Mouse (Mus musculus) Patski (cell line): ENCODE measurements at regions not wholly inside any gene's neighbourhood (a gene's known extent, or its start where the extent isn't known, plus 50 kb on each side); places are given as distances from the start of the nearest gene placed in this dataset.

Experiments used
- ATAC-seq: fragments of 100-300 bp; one replicate; pipeline ENCODE4 v1.8.0; 2021
- CTCF ChIA-PET: fragments of 350-600 bp; sonication (Branson Sonifier 250); formaldehyde crosslinking; loops from one replicate; lab custom pipeline; 2022; ENCODE audit warnings: inconsistent platforms; lab: Charles Lee
- POLR2A ChIA-PET: fragments of 350-600 bp; sonication (Branson Sonifier 250); formaldehyde crosslinking; loops from one replicate; lab custom pipeline; 2022; ENCODE audit warnings: antibody characterized with exemption, inconsistent platforms; lab: Charles Lee
- DNase-seq: peaks from one replicate; pipeline ENCODE4 v3.0.0-alpha.2; 2011; ENCODE audit warnings: low read depth, low spot score
- H3K27me3 ChIP-seq: fragments of 371-371 bp; one replicate; pipeline ENCODE4 v1.5.1; 2021
- CTCF ChIP-seq: fragments of 100-300 bp; IDR thresholded peaks from one replicate; pipeline ENCODE4 v1.5.1; 2021
- in situ Hi-C: fragments of 300-500 bp; cut with MboI; formaldehyde crosslinking; loops from 3 replicates; pipeline ENCODE4 v1.11.1; 2018; ENCODE audit warnings: low pct_unique_long_range_greater_than_20kb, mixed read lengths

DNA sequence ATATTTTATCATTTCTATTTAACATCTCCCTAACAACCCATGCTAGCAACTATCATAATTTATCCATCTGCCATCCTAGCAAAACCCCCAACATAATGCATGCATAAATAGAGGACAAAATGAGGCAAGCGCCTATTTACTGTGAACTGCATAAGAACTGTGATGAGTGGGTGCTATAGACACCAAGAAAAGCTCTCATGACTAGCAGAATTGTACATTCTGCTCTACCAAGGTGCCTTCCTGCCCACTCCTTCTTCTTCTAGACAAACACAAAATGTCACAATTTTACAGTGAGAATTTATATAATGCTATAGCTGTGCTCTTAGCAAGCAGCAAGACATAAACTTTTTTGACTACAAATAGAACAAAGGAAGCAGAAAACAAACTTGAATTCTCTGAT is 305.9 kb downstream of the Brinp1 start:
- TF ChIP-seq CTCF, result no peak
- H3K27me3 ChIP-seq, result no peaks in the 10 kb centered on the region
- DNase-seq, result no peak
- POLR2A ChIA-PET, result no interaction called here
- no peak for ATAC-seq
- in situ Hi-C loops, result no loop called here
- CTCF ChIA-PET, result no interaction called here

DNA sequence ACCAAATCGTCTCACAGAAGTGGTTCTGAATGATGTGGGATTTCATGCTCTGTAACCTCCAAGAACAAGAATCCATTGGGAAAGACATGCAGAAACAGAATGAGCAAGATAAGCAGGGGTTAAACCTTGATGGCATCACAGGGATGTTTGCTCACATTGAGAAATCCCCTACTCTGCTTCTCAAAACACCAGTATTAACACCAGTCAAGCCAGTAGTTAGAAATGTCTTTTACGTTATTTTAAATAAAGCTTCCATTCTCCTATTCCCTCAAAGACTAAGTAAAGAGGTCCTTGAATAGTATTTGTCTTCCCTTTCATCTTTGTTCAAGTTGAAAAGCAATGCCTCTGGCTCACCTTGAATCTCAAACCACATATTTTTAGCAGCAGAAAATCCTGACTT is 320.9 kb downstream of the Brinp1 start:
- POLR2A ChIA-PET, result no interaction called here
- in situ Hi-C loops, result no loop called here
- CTCF ChIA-PET, result no interaction called here
- no peaks in the 10 kb centered on the region for H3K27me3 ChIP-seq
- TF ChIP-seq CTCF, result no peak
- ATAC-seq, result no peak
- DNase-seq, result no peak

- in situ Hi-C loops, result no loop called here
- ChIA-PET CTCF (interaction anchor here (1.4 kb wide), 1 partner anchor 28 kb away, joined by 4 read pairs; no protein-coding TSS in a partner anchor), POLR2A (no interaction called here)
Measured at GRCm38 (mm10) chr4:68624025-68624342, 330.2 kb downstream of the Brinp1 start.

DNA sequence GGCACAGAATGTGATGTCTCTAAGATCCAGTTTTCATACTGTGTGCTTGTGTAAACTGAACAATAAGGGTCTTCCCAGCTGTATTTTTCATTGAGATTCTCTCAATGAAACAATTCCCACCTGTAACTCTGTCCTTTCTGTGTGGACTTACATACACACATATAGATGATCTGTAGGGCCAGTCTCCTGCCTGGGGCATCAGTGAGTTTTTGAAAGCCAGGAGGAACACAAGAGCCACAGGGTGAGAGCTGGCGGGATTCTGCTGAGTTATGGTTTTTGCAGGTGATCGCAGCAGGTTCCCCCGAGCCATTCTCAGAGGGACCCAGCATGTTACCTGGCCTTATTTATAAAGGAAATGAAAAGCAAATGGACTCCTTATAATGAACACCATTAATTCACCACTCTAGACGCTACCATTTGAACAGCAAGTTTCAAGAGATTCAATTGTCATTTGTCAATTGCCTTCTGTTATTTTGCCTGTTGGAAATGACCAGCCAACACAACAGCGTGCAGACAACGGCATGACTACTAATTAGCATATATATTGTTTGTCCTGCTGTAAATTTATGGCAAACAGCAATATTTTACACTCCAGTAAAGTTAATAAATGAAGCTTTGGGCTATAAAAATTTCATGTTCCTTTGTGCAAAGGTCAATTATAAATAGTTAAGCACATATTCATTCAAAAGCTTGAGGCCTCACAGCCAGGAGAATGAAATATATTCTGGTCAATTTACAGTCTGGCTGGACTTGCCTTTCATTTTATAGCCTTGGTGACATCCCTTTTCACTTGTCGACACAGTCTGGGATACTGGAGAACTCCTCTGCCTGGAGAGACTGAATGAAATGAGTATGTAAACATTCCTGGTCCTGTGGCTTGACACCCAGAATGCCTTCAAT is 330.8 kb downstream of the Brinp1 start:
- in situ Hi-C loops, result no loop called here
- no peak for DNase-seq
- ChIA-PET POLR2A (interaction anchor here (0.7 kb wide), 1 partner anchor 1646 kb away, joined by 3 read pairs; no protein-coding TSS in a partner anchor), CTCF (interaction anchor here (1.4 kb wide), 1 partner anchor 27 kb away, joined by 4 read pairs; no protein-coding TSS in a partner anchor)
- H3K27me3 ChIP-seq, result no peaks in the 10 kb centered on the region
- no peak for ATAC-seq
- TF ChIP-seq CTCF, result no peak

More at GRCm38 (mm10) chr4:68624025-68624342, 330.2 kb downstream of the Brinp1 start:
- H3K27me3 ChIP-seq, result no peaks in the 10 kb centered on the region
- DNase-seq (no peak), ATAC-seq (no peak)
- no peak for TF ChIP-seq CTCF

DNA sequence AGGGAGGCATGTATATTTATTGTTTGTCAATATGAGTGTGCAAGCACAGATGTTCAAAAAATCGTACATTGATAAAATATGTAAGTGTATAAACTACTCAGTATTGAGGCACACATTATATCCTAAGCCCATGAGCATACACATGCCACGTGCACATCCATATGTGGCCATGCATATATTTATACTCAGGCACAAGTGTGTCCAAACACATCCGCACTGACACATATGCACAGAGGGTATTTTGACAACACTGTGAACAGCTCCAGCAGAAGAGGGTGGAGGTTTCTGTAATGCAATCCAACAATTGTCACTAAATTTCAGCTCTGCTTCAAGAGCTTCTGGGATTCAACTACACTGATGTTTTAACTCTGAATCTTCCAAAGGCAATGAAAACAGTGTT is 333.6 kb downstream of the Brinp1 start:
- no peaks in the 10 kb centered on the region for H3K27me3 ChIP-seq
- ChIA-PET POLR2A (no interaction called here), CTCF (no interaction called here)
- no peak for DNase-seq
- no peak for ATAC-seq
- TF ChIP-seq CTCF, result no peak
- in situ Hi-C loops, result no loop called here

- no peaks in the 10 kb centered on the region for H3K27me3 ChIP-seq
- CTCF ChIA-PET, result no interaction called here
- no peak for TF ChIP-seq CTCF
- ATAC-seq, result no peak
- in situ Hi-C loops, result no loop called here
- no peak for DNase-seq
- POLR2A ChIA-PET, result no interaction called here
Measured at GRCm38 (mm10) chr4:68615706-68616397, 338.3 kb downstream of the Brinp1 start.

GRCm38 (mm10) chr4:68612263-68613012 is 341.8 kb downstream of the Brinp1 start:
- in situ Hi-C loops, result no loop called here
- no peaks in the 10 kb centered on the region for H3K27me3 ChIP-seq
- no peak for ATAC-seq
- CTCF ChIA-PET, result no interaction called here
- TF ChIP-seq CTCF, result no peak
- no peak for DNase-seq
- POLR2A ChIA-PET, result no interaction called here

GRCm38 (mm10) chr4:68595256-68595655 is 358.9 kb downstream of the Brinp1 start:
- DNase-seq, result no peak
- in situ Hi-C loops, result no loop called here
- no peak for TF ChIP-seq CTCF
- CTCF ChIA-PET, result no interaction called here
- POLR2A ChIA-PET, result no interaction called here
- H3K27me3 ChIP-seq, result no peaks in the 10 kb centered on the region
- ATAC-seq, result no peak

DNA sequence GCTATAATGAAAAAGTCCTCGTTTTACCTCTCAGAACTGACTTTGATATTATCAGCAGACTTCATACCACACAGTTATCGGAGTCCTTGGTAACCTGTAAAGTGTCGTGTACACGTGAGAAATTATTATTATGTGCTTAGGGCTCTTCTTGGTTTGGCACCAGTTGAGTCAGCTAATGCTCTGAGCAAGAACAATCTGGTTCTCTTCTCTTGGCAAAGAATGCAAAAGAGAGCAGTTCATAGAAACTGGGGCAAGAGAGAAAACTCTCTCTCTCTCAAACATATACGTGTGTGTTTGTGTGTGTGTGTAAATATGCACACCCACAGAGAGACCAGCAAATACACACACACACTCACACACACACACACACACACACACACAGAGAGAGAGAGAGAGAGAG is 378.8 kb downstream of the Brinp1 start:
- no peak for TF ChIP-seq CTCF
- no peak for DNase-seq
- in situ Hi-C loops, result no loop called here
- ChIA-PET POLR2A (no interaction called here), CTCF (no interaction called here)
- no peak for ATAC-seq
- no peaks in the 10 kb centered on the region for H3K27me3 ChIP-seq

DNA sequence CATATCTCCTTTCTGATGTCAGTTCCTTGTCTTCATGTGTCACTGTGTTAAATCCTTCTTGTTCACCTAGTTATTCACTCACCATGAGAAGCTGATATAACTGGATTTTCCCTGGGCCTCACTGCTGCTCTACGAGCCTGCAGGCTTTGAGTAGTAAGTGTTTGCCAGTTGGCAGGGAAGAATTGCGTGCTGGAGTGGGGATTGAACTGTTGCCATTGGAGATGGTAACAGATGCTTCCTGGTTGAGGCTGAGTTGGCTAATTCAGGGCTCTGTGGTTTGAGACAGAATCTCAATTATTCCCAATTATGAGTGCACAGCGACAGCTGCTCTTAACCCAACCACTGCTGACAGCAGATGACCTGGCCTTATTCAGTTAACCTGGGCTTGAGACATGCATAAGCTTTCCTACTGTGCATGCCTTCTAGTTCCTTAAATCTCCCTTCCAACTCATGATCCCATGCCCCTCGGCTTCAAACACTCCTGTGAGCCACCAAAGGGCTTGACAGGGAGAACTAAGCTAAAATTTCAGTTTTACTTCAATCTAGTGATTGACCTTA is 379.5 kb downstream of the Brinp1 start:
- ATAC-seq, result no peak
- H3K27me3 ChIP-seq, result no peaks in the 10 kb centered on the region
- in situ Hi-C loops, result no loop called here
- ChIA-PET POLR2A (no interaction called here), CTCF (no interaction called here)
- DNase-seq, result no peak
- TF ChIP-seq CTCF, result no peak
